Mouse (Mus musculus) MEL (cell line): ENCODE data around the gene Cep95. TPM values are rescaled to one million over a fixed set of nuclear protein-coding genes. Genes with fewer than 3 reads are reported as not detected.

Source experiments
- DNase-seq: peaks from one replicate; pipeline ENCODE4 v3.0.0; 2011; ENCODE audit warnings: low read depth, low spot score
- H3K27ac ChIP-seq: 2 replicates; pipeline ENCODE4 v1.5.1; 2012; ENCODE audit warnings: low read depth, mild to moderate bottlenecking, control low read depth, low read length, moderate library complexity; ENCODE audit not compliant: control insufficient read depth
- H3K27me3 ChIP-seq, 2 experiments: fragments of 150-350 bp in 1 of 2; sonication (generic) in 1 of 2; 2 replicates each; pipeline ENCODE4 v1.6.1; 2012; ENCODE audit warnings: low read length in 2 of 2, mild to moderate bottlenecking in 2 of 2, improper control_type of control experiment in 1 of 2, moderate library complexity in 1 of 2; ENCODE audit not compliant: insufficient read depth in 2 of 2, control insufficient read depth in 1 of 2
- H3K36me3 ChIP-seq, 2 experiments: 2 replicates each; pipeline ENCODE4 v1.6.1; 2012 to 2014; ENCODE audit warnings: low read length in 2 of 2, improper control_type of control experiment in 1 of 2, inconsistent platforms in 1 of 2, mild to moderate bottlenecking in 1 of 2; ENCODE audit not compliant: insufficient read depth in 2 of 2, control insufficient read depth in 1 of 2
- H3K4me1 ChIP-seq, 2 experiments: fragments of 150-350 bp in 1 of 2; sonication (generic) in 1 of 2; 2 replicates each; pipeline ENCODE4 v1.6.1; 2012; ENCODE audit warnings: low read length in 2 of 2, improper control_type of control experiment in 1 of 2, mild to moderate bottlenecking in 1 of 2; ENCODE audit not compliant: insufficient read depth in 2 of 2, control insufficient read depth in 1 of 2
- H3K4me3 ChIP-seq, 2 experiments: fragments of 150-350 bp in 1 of 2; sonication (generic) in 1 of 2; 2 replicates each; pipeline ENCODE4 v1.5.1; 2012; ENCODE audit warnings: low read depth in 2 of 2, low read length in 2 of 2, mild to moderate bottlenecking in 2 of 2, moderate library complexity in 2 of 2, control low read depth in 1 of 2, improper control_type of control experiment in 1 of 2; ENCODE audit not compliant: control insufficient read depth in 1 of 2, insufficient read depth in 1 of 2
- H3K79me2 ChIP-seq: 2 replicates; pipeline ENCODE4 v1.6.1; 2012; ENCODE audit warnings: mild to moderate bottlenecking, low read length, moderate library complexity; ENCODE audit not compliant: control insufficient read depth, poor library complexity, insufficient read depth
- H3K9ac ChIP-seq: 2 replicates; pipeline ENCODE4 v1.6.1; 2012; ENCODE audit warnings: low read depth, mild to moderate bottlenecking, control low read depth, low read length, moderate library complexity; ENCODE audit not compliant: control insufficient read depth, poor library complexity, severe bottlenecking
- H3K9me3 ChIP-seq: fragments of 150-350 bp; sonication (generic); replicated peaks from 2 replicates; pipeline ENCODE4 v1.6.1; 2012; ENCODE audit warnings: mild to moderate bottlenecking, low read length, improper control_type of control experiment, moderate library complexity; ENCODE audit not compliant: insufficient read depth
- BHLHE40 ChIP-seq: IDR thresholded peaks from 2 replicates; pipeline ENCODE4 v1.6.1; 2012; ENCODE audit warnings: low read depth, mild to moderate bottlenecking, inconsistent platforms, low read length, improper control_type of control experiment, borderline replicate concordance
- CHD1 ChIP-seq: IDR thresholded peaks from 2 replicates; pipeline ENCODE4 v1.6.1; 2012; ENCODE audit warnings: low read depth, mild to moderate bottlenecking, inconsistent platforms, low read length, improper control_type of control experiment
- ELF1 ChIP-seq: IDR thresholded peaks from 2 replicates; pipeline ENCODE4 v1.6.1; 2014; ENCODE audit warnings: low read depth, mild to moderate bottlenecking, inconsistent platforms, low read length, improper control_type of control experiment, moderate library complexity
- EP300 ChIP-seq, 2 experiments: IDR thresholded peaks; 2 replicates each; pipeline ENCODE4 v1.6.1; 2011; ENCODE audit warnings: improper control_type of control experiment in 2 of 2, low read length in 2 of 2, low read depth in 1 of 2, mild to moderate bottlenecking in 1 of 2
- ETS1 ChIP-seq: IDR thresholded peaks from 2 replicates; pipeline ENCODE4 v1.6.1; 2012; ENCODE audit warnings: low read depth, mild to moderate bottlenecking, inconsistent platforms, low read length, improper control_type of control experiment, moderate library complexity
- GATA1 ChIP-seq: IDR thresholded peaks from 2 replicates; pipeline ENCODE4 v1.6.1; 2011; ENCODE audit warnings: low read depth, low read length, improper control_type of control experiment
- HCFC1 ChIP-seq: IDR thresholded peaks from 2 replicates; pipeline ENCODE4 v1.6.1; 2012; ENCODE audit warnings: low read depth, mild to moderate bottlenecking, inconsistent platforms, low read length, improper control_type of control experiment, moderate library complexity
- JUND ChIP-seq: IDR thresholded peaks from 2 replicates; pipeline ENCODE4 v1.6.1; 2011; ENCODE audit warnings: low read depth, mild to moderate bottlenecking, improper control_type of control experiment, low read length
- KAT2A ChIP-seq: conservative IDR thresholded peaks from 2 replicates; pipeline ENCODE4 v1.6.1; 2012; ENCODE audit warnings: low read depth, low read length, improper control_type of control experiment, inconsistent platforms
- MAZ ChIP-seq: IDR thresholded peaks from 2 replicates; pipeline ENCODE4 v1.6.1; 2012; ENCODE audit warnings: low read depth, mild to moderate bottlenecking, inconsistent platforms, low read length, improper control_type of control experiment
- MEF2A ChIP-seq: IDR thresholded peaks from 2 replicates; pipeline ENCODE4 v1.6.1; 2014; ENCODE audit warnings: low read depth, mild to moderate bottlenecking, inconsistent platforms, low read length, improper control_type of control experiment; ENCODE audit not compliant: poor library complexity, insufficient replicate concordance, severe bottlenecking; ENCODE audit errors: extremely low read depth
- MXI1 ChIP-seq: IDR thresholded peaks from 2 replicates; pipeline ENCODE4 v1.6.1; 2011; ENCODE audit warnings: mild to moderate bottlenecking, low read depth, low read length, improper control_type of control experiment
- MYC ChIP-seq: IDR thresholded peaks from 2 replicates; pipeline ENCODE4 v1.6.1; 2011; ENCODE audit warnings: low read depth, mild to moderate bottlenecking, low read length, improper control_type of control experiment, moderate library complexity
- NELFE ChIP-seq: IDR thresholded peaks from 2 replicates; pipeline ENCODE4 v1.6.1; 2011; ENCODE audit warnings: low read depth, low read length, improper control_type of control experiment
- POLR2A ChIP-seq, 2 experiments: IDR thresholded peaks; 2 replicates each; pipeline ENCODE4 v1.6.1; 2011 to 2012; ENCODE audit warnings: low read length in 2 of 2, mild to moderate bottlenecking in 2 of 2, control low read depth in 1 of 2, improper control_type of control experiment in 1 of 2, low read depth in 1 of 2, moderate library complexity in 1 of 2; ENCODE audit not compliant: control insufficient read depth in 1 of 2, insufficient read depth in 1 of 2, poor library complexity in 1 of 2
- SIN3A ChIP-seq: IDR thresholded peaks from 2 replicates; pipeline ENCODE4 v1.6.1; 2012; ENCODE audit warnings: low read length, improper control_type of control experiment, inconsistent platforms
- TAL1 ChIP-seq: IDR thresholded peaks from 2 replicates; pipeline ENCODE4 v1.6.1; 2012; ENCODE audit warnings: mild to moderate bottlenecking, inconsistent platforms, low read length, moderate library complexity, mixed read lengths
- TBP ChIP-seq: IDR thresholded peaks from 2 replicates; pipeline ENCODE4 v1.8.0; 2011; ENCODE audit warnings: low read depth, low read length, improper control_type of control experiment
- TCF12 ChIP-seq: IDR thresholded peaks from 2 replicates; pipeline ENCODE4 v1.6.1; 2014; ENCODE audit warnings: low read depth, mild to moderate bottlenecking, inconsistent platforms, low read length, improper control_type of control experiment, moderate library complexity
- USF1 ChIP-seq: IDR thresholded peaks from 2 replicates; pipeline ENCODE4 v1.6.1; 2014; ENCODE audit warnings: low read depth, mild to moderate bottlenecking, inconsistent platforms, low read length, improper control_type of control experiment, moderate library complexity
- ZKSCAN1 ChIP-seq: IDR thresholded peaks from 2 replicates; pipeline ENCODE4 v1.6.1; 2012; ENCODE audit warnings: low read depth, mild to moderate bottlenecking, inconsistent platforms, low read length, improper control_type of control experiment, moderate library complexity
- ZNF384 ChIP-seq: IDR thresholded peaks from 2 replicates; pipeline ENCODE4 v1.6.1; 2012; ENCODE audit warnings: low read depth, mild to moderate bottlenecking, inconsistent platforms, low read length, improper control_type of control experiment
- polyA plus RNA-seq, 2 experiments: library from polyadenylated mRNA; stranded (reverse) in 1 of 2; unstranded in 1 of 2; fragments of >175 nt in 1 of 2; fragments of >200 nt in 1 of 2; gene quantifications; 2 replicates each; pipeline versions ENCODE4 v1.2.1 to v1.2.4; 2012; ENCODE audit warnings: low replicate concordance in 2 of 2, low read depth in 1 of 2; ENCODE audit not compliant: insufficient read length in 2 of 2, insufficient read depth in 1 of 2, missing spikeins in 1 of 2
- total RNA-seq: library from RNA; depleted of rRNA; stranded (reverse); fragments of 300-350 nt; gene quantifications from 2 replicates; pipeline ENCODE4 v1.2.3, GENCODE M21; 2012

Cep95 gene
- total and polyA plus RNA-seq, 3 experiments: 11.6 to 12.9 TPM; not detected in 1

DNA sequence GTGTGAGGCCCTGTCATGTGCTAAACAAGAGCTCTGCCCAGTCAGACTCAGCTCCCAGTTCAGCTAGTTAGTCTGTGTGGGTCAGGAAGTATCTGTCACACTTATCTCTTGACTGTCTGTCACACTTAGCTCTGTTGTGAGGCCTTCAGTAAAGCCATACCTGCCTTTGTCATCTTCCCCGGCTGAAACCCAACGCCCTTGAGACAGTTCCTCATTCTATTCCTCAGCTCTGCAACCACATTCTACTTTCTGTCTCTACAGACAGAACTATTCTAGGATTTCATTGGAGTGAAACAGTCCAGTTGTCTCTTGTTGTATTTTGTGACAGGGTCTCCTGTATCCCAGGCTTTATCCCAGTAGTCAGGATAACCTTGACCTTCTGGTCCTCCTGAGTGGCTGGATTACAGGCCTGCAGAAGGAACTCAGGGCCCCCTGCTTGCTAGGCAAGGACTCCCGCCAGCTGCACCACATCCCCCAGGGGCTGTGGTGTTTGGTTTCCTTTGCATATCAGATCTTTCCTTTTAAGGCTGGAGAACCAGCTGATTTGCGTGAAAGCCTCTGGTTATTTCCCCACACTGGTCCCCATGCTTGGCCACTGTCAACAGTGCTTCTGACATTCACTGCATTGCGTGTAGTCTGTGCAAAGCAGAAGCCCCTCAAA, 26.8 kb upstream of the Cep95 start:
- Histone ChIP-seq H3K79me2 (no peaks in the 10 kb centered on the region), H3K4me1 (peaks cover 35 to 56% of the 10 kb centered on the region in 2 experiments), H3K9ac (peak overlapping the region; percentile 47), H3K4me3 (peak overlapping the region in 1 of 2 experiments; percentile 33; a peak in 3 of 4 replicates), H3K36me3 (peaks cover 0 to 52% of the 10 kb centered on the region in 2 experiments; a peak in 3 of 4 replicates), H3K27ac (peak overlapping the region; percentile 67), H3K9me3 (no peaks in the 10 kb centered on the region), H3K27me3 (no peaks in the 10 kb centered on the region)
- peak; percentile 61 to 74 for TF ChIP-seq EP300 (IDR thresholded peaks at IDR 0.05; ENCODE audit: low read depth in 1 of 2, low read length in 2 of 2)
- no peak for TF ChIP-seq POLR2A (IDR thresholded peaks at IDR 0.05; ENCODE audit: control insufficient read depth in 1 of 2, insufficient read depth in 1 of 2, low read depth in 1 of 2, low read length in 2 of 2, poor library complexity in 1 of 2)
- peak; percentile 55; the same call in 1 of the 2 replicates for TF ChIP-seq MAZ
- TF ChIP-seq MYC: peak; percentile 77
- no peak for TF ChIP-seq KAT2A
- peak; percentile 95 for TF ChIP-seq ETS1
- TF ChIP-seq ZNF384: 0 out of 2 replicates have a peak, but pooled peaks have one; percentile 11
- peak; percentile 87 for TF ChIP-seq SIN3A
- peak; percentile 46; the same call in 1 of the 2 replicates for TF ChIP-seq BHLHE40
- no peak for TF ChIP-seq JUND
- TF ChIP-seq ZKSCAN1: no peak
- TF ChIP-seq HCFC1: no peak
- TF ChIP-seq ELF1: peak; percentile 31; the same call in 1 of the 2 replicates
- TF ChIP-seq USF1: peak; percentile 39
- 0 out of 2 replicates have a peak, but pooled peaks have one; percentile 26 for TF ChIP-seq TCF12
- TF ChIP-seq GATA1: peak; percentile 88
- TF ChIP-seq TAL1: 0 out of 2 replicates have a peak, but pooled peaks have one; percentile 10
- TF ChIP-seq MEF2A: no peak
- peak; percentile 75 for TF ChIP-seq TBP
- TF ChIP-seq MXI1: peak; percentile 83
- peak; percentile 95 for DNase-seq

GRCm38 (mm10) chr11:106762800-106763185, 26.3 kb upstream of the Cep95 start:
- Histone ChIP-seq H3K79me2 (no peaks in the 10 kb centered on the region), H3K27me3 (no peaks in the 10 kb centered on the region), H3K36me3 (peaks cover 0 to 49% of the 10 kb centered on the region in 2 experiments; a peak in 3 of 4 replicates), H3K4me3 (peak overlapping the region; percentile 32 to 33), H3K27ac (peak overlapping the region; percentile 67), H3K4me1 (peaks cover 35 to 51% of the 10 kb centered on the region in 2 experiments), H3K9ac (peak overlapping the region; percentile 49), H3K9me3 (no peaks in the 10 kb centered on the region)
- no peak for DNase-seq
- TF ChIP-seq CHD1 (0 out of 2 replicates have a peak, but pooled peaks have one; percentile 33), NELFE (no peak)
